Mouse (Mus musculus) lung, embryonic 16.5 days (tissue): ENCODE measurements around the gene St6galnac4. TPM values are rescaled to one million over a fixed set of nuclear protein-coding genes. Genes with fewer than 3 reads are reported as not detected.

Source experiments
- ATAC-seq: fragments of 200-750 bp; cut with Nextera tagmentation; 2 replicates; pipeline ENCODE4 v1.8.0; 2017; ENCODE audit warnings: low read depth, mild to moderate bottlenecking, moderate library complexity
- H3K27ac ChIP-seq: fragments of 300-500 bp; sonication (generic); 2 replicates; pipeline ENCODE4 v1.5.1; 2014; ENCODE audit warnings: mild to moderate bottlenecking, control low read depth, low read length
- H3K27me3 ChIP-seq: fragments of 300-500 bp; sonication (generic); 2 replicates; pipeline ENCODE4 v1.6.1; 2014; ENCODE audit warnings: low read depth, low read length, mixed read lengths; ENCODE audit not compliant: control insufficient read depth, insufficient read depth
- H3K36me3 ChIP-seq: fragments of 300-500 bp; sonication (generic); 2 replicates; pipeline ENCODE4 v1.6.1; 2014; ENCODE audit warnings: low read length; ENCODE audit not compliant: control insufficient read depth, insufficient read depth
- H3K4me1 ChIP-seq: fragments of 300-500 bp; sonication (generic); replicated peaks from 2 replicates; pipeline ENCODE4 v1.6.1; 2014; ENCODE audit warnings: low read length, mixed read lengths; ENCODE audit not compliant: control insufficient read depth, insufficient read depth
- H3K4me2 ChIP-seq: fragments of 300-500 bp; sonication (generic); 2 replicates; pipeline ENCODE4 v1.6.1; 2014; ENCODE audit warnings: low read depth, low read length, control low read depth
- H3K4me3 ChIP-seq: fragments of 300-500 bp; sonication (generic); 2 replicates; pipeline ENCODE4 v1.5.1; 2014; ENCODE audit warnings: mild to moderate bottlenecking, low read length, control low read depth
- H3K9ac ChIP-seq: fragments of 300-500 bp; sonication (generic); 2 replicates; pipeline ENCODE4 v1.6.1; 2014; ENCODE audit warnings: low read length, control low read depth
- H3K9me3 ChIP-seq: fragments of 300-500 bp; sonication (generic); 2 replicates; pipeline ENCODE4 v1.6.1; 2016; ENCODE audit warnings: low read length; ENCODE audit not compliant: control insufficient read depth
- whole genome bisulfite sequencing: fragments of 180-500 bp; shearing (Covaris S2); extraction: QIAGEN DNeasy Blood & Tissue Kit; methylation state at CpG from one replicate; pipeline ENCODE4 v1.1.7; 2014; 5-methylcytosine and 5-hydroxymethylcytosine counted together
- polyA plus RNA-seq: library from polyadenylated mRNA; unstranded; fragments of >200 nt; fragmentation: Nextera tagmentation; extraction: Ambion mirVana; gene quantifications from 2 replicates; pipeline ENCODE4 v1.2.1, GENCODE M21; 2015

St6galnac4 gene
- polyA plus RNA-seq, 1 experiment from 2014 or later: 26.0 TPM

DNA sequence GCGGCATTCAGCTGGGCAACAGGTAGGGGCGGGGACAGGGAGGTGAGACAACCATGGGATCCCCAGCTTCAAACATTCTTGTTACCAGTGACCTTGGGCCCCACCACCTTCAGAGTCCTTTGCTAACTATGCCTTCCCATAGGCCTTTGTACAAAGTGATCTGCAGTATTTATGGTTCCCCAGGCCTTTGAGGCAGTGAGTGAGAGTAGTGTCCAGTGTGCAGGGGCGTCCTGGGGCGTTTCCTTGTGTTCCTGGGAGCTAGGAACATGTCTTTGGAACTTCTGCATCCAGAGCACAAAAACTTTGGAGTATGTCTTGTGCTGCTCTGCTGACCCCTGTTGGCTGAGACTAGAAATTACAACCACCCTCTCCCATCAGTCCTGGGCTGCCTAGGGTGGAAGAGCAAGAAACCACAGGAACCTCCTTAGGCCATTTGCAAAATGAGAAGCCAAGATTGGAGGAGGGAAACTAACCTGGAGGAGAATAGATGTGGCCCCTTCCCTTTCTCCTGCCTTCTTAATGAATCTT is 20.3 kb upstream of the St6galnac4 start:
- no peak overlapping the region for H3K4me2 ChIP-seq
- H3K9ac ChIP-seq: no peak overlapping the region
- peak; percentile 9; the same call in 1 of the 2 replicates for ATAC-seq
- no peaks in the 10 kb centered on the region for H3K27me3 ChIP-seq
- H3K4me1 ChIP-seq: peaks cover 4% of the 10 kb centered on the region
- peaks cover 38% of the 10 kb centered on the region for H3K36me3 ChIP-seq
- 32% methylated on average over 4 of the region's 4 CpGs for WGBS
- H3K9me3 ChIP-seq: no peaks in the 10 kb centered on the region
- no peak overlapping the region for H3K27ac ChIP-seq
- H3K4me3 ChIP-seq: no peak overlapping the region

DNA sequence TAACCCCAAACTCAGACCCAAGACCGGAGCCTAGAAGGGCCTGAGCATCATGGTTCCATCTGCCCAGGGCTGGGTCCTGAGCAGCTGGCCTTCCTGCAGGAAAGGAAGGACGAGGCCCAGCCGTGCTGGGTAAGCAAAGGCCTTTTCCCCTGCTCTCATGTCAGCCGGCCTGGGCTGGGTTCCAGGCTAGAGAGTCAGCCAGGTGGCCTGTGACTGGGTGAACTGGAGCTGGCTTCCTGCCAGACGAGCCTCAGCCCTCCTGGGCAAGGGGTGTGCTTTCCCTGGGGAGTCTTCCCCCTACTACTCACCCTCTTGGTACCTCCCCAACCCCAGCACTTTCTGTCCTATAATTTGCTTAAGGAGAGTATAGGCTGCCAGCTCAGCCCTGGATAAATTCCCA is 18.7 kb upstream of the St6galnac4 start:
- no peak overlapping the region for H3K27ac ChIP-seq
- 39% methylated on average over 5 of the region's 5 CpGs for WGBS
- no peaks in the 10 kb centered on the region for H3K9me3 ChIP-seq
- no peak for ATAC-seq
- no peak overlapping the region for H3K9ac ChIP-seq
- H3K27me3 ChIP-seq: no peaks in the 10 kb centered on the region
- H3K4me3 ChIP-seq: no peak overlapping the region
- peaks cover 37% of the 10 kb centered on the region for H3K36me3 ChIP-seq
- H3K4me2 ChIP-seq: no peak overlapping the region
- H3K4me1 ChIP-seq: peaks cover 10% of the 10 kb centered on the region

DNA sequence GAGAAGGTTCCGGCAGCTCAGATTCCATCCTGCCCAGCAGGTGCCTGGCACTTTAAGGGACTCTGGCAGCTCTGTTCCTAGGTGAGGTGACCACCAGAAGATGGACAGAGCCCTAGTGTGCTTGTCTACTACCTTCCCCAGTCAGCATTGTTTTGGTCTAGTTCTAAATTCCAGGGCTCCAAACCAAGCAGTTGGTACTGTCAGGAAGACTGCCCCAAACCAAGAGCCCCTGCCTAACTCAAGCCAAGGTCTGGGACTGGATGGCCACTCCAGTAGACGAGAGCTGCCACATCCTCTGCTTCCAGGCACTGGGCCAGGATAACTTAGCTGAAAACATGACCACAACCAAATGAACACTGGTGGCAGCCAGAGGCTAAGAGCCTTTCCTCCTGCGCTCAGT is 18.0 kb upstream of the St6galnac4 start:
- H3K4me1 ChIP-seq: peaks cover 10% of the 10 kb centered on the region
- 79% methylated on average over 3 of the region's 3 CpGs for WGBS

DNA sequence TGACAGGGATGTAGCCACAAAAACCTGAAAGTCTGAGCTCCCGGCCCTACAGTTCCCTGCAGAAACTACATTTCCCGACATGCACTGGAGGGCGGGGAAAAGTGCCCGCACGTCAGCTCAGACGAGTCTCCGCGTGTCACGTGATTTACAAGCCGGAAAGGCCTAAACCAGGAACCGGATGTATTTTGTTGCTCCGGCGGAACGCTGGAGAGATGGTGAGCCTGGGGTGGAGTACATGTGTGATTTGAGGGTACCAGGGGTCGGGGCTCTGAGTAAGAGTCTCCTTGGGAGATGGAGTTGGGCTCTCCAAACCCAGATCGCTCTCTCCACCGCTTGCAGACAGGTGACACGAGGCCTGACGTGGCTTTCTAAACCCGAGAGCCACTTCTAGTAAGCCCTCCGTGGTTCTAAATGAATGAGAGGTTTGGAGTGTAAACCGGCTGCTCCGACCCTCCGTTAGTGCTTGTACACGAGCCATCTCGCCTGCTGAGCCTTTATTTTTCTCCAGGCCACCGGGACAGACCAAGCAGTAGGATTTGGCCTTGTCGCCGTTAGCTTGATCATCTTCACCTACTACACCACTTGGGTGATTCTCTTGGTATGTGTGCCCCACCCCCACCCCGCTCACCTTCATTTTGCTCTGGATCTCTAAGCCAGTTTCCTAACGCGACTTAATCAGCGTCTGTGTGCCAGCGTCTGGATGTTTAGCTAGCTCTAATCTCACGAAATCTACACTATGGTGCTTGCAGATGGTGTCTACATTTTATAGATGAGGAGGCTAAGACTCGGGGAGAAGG is 16.0 kb upstream of the St6galnac4 start, which contains the start of gene Dpm2:
Dpm2 (plus strand) TSS at position 161 of the 797 bp plus-strand sequence.
- peak; percentile 82 for ATAC-seq
- H3K27ac ChIP-seq: peak within 1 kb of the TSS; percentile 19
- peak within 1 kb of the TSS; percentile 81 for H3K9ac ChIP-seq
- H3K4me3 ChIP-seq: peak within 1 kb of the TSS; percentile 75
- H3K4me1 ChIP-seq: peaks cover 18% of the 10 kb centered on the region
- no peaks in the 10 kb centered on the region for H3K9me3 ChIP-seq
- under 1% methylated on average over 36 of the region's 36 CpGs for WGBS
- H3K4me2 ChIP-seq: peak within 1 kb of the TSS; percentile 78
- peaks cover 7% of the 10 kb centered on the region for H3K27me3 ChIP-seq
- peaks cover 17% of the 10 kb centered on the region for H3K36me3 ChIP-seq

More for the DNA sequence above, 18.0 kb upstream of the St6galnac4 start:
- H3K27me3 ChIP-seq: no peaks in the 10 kb centered on the region
- peaks cover 34% of the 10 kb centered on the region for H3K36me3 ChIP-seq
- H3K9me3 ChIP-seq: no peaks in the 10 kb centered on the region
- no peak overlapping the region for H3K27ac ChIP-seq
- no peak overlapping the region for H3K9ac ChIP-seq
- no peak overlapping the region for H3K4me3 ChIP-seq
- H3K4me2 ChIP-seq: no peak overlapping the region
- no peak for ATAC-seq

DNA sequence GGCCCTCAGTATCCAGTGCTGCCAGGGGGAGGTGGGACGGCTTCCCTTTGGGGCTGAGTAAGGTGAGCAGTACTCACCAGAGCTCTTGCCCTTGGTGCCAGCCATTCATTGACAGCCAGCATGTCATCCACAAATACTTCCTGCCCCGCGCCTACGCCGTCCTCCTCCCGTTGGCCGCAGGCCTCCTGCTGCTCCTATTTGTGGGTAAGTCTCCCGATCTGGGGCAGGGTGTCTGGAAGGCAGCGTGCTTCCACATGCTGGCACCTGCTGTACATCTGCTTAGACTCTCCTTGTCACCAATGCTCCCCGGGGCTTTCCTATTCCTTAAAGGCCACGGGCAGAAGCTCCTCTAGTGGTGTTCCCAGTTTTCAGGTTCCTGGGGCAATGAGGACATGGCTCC is 14.7 kb upstream of the St6galnac4 start:
- Histone ChIP-seq H3K9ac (no peak overlapping the region), H3K4me2 (no peak overlapping the region), H3K4me3 (no peak overlapping the region), H3K36me3 (peaks cover 13% of the 10 kb centered on the region), H3K4me1 (peaks cover 18% of the 10 kb centered on the region), H3K9me3 (no peaks in the 10 kb centered on the region), H3K27me3 (peaks cover 9% of the 10 kb centered on the region), H3K27ac (no peak overlapping the region)
- no peak for ATAC-seq
- WGBS: 89% methylated on average over 11 of the region's 11 CpGs

DNA sequence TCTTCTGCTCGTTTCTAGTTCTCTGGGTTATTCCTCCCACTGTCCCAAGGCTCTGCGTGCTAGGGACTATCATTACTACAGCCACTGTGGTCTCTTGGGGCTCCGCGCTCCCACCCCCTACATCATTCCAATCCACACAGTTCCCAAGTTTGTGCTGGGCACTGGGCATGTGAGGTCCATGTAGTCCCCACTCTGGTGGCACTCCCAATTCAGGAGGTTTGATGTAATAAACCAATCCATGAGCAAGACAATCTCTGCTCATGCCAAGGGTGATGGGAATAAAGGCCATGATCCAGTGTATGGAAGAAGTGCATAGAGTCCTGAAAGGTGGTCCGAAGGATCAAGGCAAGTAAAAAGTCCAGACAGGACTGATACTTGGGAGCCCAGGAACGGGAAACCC is 12.4 kb upstream of the St6galnac4 start, which contains the start of gene Pip5kl1:
Pip5kl1 (plus strand) TSS at position 301 of the 400 bp plus-strand sequence.
- H3K9ac ChIP-seq: peak within 1 kb of the TSS; percentile 47
- peaks cover 18% of the 10 kb centered on the region for H3K4me1 ChIP-seq
- WGBS: 69% methylated on average over 6 of the region's 6 CpGs
- H3K27me3 ChIP-seq: peaks cover 24% of the 10 kb centered on the region
- H3K4me3 ChIP-seq: peak within 1 kb of the TSS; percentile 37
- no peak within 1 kb of the TSS for H3K27ac ChIP-seq
- ATAC-seq: no peak
- H3K9me3 ChIP-seq: no peaks in the 10 kb centered on the region
- H3K36me3 ChIP-seq: peaks cover 5% of the 10 kb centered on the region
- peak within 1 kb of the TSS; percentile 74 for H3K4me2 ChIP-seq

DNA sequence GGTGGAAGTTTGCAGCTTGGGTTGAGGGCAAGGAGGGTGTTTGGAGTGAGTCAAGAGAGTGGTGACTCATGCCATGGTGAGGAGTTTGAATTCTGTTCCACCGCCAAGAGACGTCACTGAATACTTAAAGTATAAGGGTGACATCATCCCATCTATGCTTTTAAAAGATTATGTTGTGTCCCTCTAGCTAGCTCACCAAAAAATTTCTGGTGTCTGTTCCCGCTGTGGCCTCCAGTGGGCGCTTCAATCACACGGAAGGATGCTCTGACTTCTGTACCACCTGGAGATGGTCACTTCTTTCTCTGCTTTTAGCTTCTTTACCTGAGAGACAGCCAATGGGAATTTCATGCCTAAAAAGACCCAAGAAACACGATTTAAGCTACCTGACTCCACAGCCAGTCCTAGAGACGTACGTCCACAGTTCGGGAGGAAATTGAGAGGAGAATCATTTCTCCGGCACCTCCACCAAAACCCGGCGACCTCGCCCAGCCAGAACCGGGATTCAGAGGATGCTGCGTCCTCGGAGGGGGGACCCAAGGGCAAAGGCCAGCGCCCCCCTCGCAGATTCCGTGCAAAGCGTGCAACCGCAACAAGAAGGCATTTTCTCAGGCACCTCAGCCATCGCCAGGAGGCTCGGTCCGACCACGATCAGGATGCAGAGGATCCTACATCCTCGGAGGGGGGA is 11.9 kb upstream of the St6galnac4 start:
- peaks cover 28% of the 10 kb centered on the region for H3K27me3 ChIP-seq
- no peak for ATAC-seq
- 2% methylated on average over 26 of the region's 26 CpGs for WGBS
- peak overlapping the region; percentile 37 for H3K4me3 ChIP-seq
- H3K9ac ChIP-seq: peak overlapping the region; percentile 47
- peaks cover 5% of the 10 kb centered on the region for H3K36me3 ChIP-seq
- H3K27ac ChIP-seq: no peak overlapping the region
- peaks cover 18% of the 10 kb centered on the region for H3K4me1 ChIP-seq
- no peaks in the 10 kb centered on the region for H3K9me3 ChIP-seq
- H3K4me2 ChIP-seq: peak overlapping the region; percentile 74

DNA sequence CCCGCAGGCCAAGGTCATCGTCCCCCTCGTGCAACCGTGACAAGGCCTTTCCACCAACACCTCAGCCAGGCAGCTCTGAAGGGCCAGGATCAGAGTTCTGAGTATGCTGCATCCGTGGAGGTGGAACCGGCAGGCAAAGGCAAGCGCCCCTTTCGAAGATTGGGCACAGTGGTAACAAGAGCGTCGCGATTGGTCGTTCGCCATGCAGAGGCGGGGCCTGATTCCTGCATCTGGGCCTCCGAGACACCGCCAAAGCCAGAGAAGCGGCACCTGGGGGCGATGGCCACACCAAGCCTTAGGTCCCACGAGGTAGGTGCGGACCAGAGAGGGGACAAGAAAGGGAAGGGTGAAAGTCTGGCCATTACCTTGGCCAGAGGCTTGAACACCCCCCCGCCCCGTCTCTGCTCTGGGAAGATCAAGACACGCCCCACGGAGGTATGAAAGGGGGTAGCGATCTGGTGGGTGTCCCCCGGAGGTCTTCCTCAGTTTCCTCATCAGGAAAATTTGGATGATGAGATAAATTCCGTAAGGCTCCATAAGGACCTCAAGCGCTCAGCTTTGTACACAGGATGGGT is 11.2 kb upstream of the St6galnac4 start, which contains the start of gene 9430097D07Rik:
9430097D07Rik (minus strand) TSS at position 99 of the 575 bp plus-strand sequence.
- WGBS: 9% methylated on average over 28 of the region's 28 CpGs
- H3K4me2 ChIP-seq: peak within 1 kb of the TSS; percentile 74

More for the DNA sequence above, 11.2 kb upstream of the St6galnac4 start, which contains the start of gene 9430097D07Rik:
- peak within 1 kb of the TSS; percentile 47 for H3K9ac ChIP-seq
- no peaks in the 10 kb centered on the region for H3K9me3 ChIP-seq
- H3K4me3 ChIP-seq: peak within 1 kb of the TSS; percentile 37
- no peak; the same call in 1 of the 2 replicates for ATAC-seq
- H3K4me1 ChIP-seq: peaks cover 18% of the 10 kb centered on the region
- H3K27me3 ChIP-seq: peaks cover 28% of the 10 kb centered on the region
- H3K36me3 ChIP-seq: peaks cover 5% of the 10 kb centered on the region
- no peak within 1 kb of the TSS for H3K27ac ChIP-seq
